Mouse (Mus musculus): Measurements from ENCODE around the gene Gm42791. TPM values are rescaled to one million over a fixed set of nuclear protein-coding genes. Genes with fewer than 3 reads are reported as not detected.

Gm42791 gene
- polyA plus RNA-seq, 1 experiment from 2014 or later, result 0.42 TPM

DNA sequence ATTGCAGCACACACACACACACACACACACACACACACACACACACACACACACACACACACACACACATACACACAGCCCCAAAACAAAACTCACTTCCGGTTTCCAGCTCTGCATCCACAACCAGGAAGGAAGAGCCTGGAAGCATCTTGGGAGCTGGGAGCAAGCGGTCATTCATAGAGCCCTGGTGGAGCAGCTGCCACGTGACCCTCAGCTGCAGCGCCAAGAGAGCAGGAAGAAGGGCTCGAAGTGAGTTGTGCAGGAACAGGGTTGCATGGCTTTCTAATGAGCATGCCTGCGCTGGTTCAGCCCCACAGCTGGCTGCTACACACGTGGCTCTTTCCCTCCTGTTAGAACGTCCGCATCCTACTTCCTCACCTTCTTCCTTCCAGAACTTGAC is 25.3 kb downstream of the Gm42791 start:
- TF ChIP-seq CTCF (IDR thresholded peaks at IDR 0.05; ENCODE audit: low read depth) (no peak), EP300 (IDR thresholded peaks at IDR 0.05; ENCODE audit: low read depth) (no peak)
- no peaks in the 10 kb centered on the region for H3K27me3 ChIP-seq (ENCODE audit: insufficient read depth, low read length)

DNA sequence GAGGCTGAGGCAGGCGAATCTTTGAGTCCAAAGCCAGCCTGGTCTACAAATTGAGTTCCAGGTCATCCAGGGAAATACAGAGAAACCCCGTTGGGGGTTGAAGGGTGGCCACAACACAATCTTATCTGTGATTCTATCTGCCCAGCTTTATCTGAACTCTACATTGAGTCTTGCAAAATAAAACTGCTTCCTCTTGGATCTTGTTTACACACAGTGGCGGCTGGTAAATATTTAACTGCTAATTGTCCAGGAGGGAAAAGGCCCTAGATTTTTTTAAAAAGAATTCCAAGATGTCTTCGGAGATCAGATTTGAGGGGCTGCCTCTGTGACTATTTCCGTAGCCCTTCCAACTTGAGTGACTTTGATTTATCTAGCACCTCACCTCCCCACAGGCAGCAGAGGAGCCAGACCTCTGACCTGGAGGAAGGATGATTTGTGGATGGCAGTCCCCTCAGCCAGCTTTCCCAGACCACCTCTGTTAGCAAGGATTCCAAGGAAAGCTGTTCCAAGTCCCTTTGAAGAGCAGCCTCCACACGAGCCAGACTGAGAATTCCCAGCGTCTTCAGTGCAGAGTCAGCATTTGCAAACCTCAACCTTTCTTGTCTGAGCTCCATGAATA is 25.9 kb downstream of the Gm42791 start:
- Histone ChIP-seq H3K27ac (ENCODE audit: low read depth) (peak overlapping the region; percentile 58; the same call in 1 of the 2 replicates), H3K4me1 (ENCODE audit: insufficient read depth) (peaks cover 46% of the 10 kb centered on the region), H3K9ac (replicated peaks) (no peak overlapping the region)

More for the DNA sequence above, 25.3 kb downstream of the Gm42791 start:
- Histone ChIP-seq H3K4me2 (ENCODE audit: low read depth, low read length) (no peak overlapping the region), H3K36me3 (replicated peaks; ENCODE audit: insufficient read depth, low read length) (no peaks in the 10 kb centered on the region), H3K9ac (replicated peaks) (no peak overlapping the region), H3K4me3 (ENCODE audit: low read depth, low read length) (no peak overlapping the region), H3K9me3 (ENCODE audit: low read length) (no peaks in the 10 kb centered on the region), H3K4me1 (ENCODE audit: insufficient read depth) (peaks cover 45% of the 10 kb centered on the region), H3K27ac (ENCODE audit: low read depth) (no peak overlapping the region)
- WGBS (ENCODE audit: insufficient replicate concordance), result 43% methylated on average over 9 of the region's 9 CpGs
- no peak for ATAC-seq
- DNase-seq, result no peak

DNA sequence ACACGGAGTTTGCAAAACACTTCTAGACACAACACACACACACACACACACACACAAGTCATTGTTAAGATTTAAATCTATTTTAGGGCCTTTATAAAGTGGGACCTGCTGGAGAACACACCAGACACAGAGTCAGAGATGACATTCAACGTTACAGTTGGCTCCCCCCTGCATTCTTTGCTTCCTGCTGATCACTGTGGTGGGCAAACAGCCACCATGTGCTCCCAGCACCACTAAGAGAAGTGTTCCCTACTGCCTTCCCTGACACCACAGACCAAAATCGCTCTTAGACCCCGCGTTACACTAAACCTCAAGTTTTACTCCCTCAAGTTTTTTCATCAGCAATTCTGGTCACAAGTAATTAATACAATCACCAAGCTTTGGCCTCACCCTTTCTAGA is 26.8 kb downstream of the Gm42791 start:
- Histone ChIP-seq H3K9me3 (ENCODE audit: low read length) (no peaks in the 10 kb centered on the region), H3K27ac (ENCODE audit: low read depth) (0 out of 2 replicates have a peak overlapping the region, but pooled peaks have one; percentile 8), H3K4me1 (ENCODE audit: insufficient read depth) (peaks cover 46% of the 10 kb centered on the region), H3K4me3 (ENCODE audit: low read depth, low read length) (no peak overlapping the region), H3K9ac (replicated peaks) (no peak overlapping the region), H3K36me3 (replicated peaks; ENCODE audit: insufficient read depth, low read length) (no peaks in the 10 kb centered on the region), H3K27me3 (ENCODE audit: insufficient read depth, low read length) (no peaks in the 10 kb centered on the region), H3K4me2 (ENCODE audit: low read depth, low read length) (no peak overlapping the region)
- DNase-seq, result no peak
- ATAC-seq, result no peak
- no peak for TF ChIP-seq CTCF (IDR thresholded peaks at IDR 0.05; ENCODE audit: low read depth)
- TF ChIP-seq EP300 (IDR thresholded peaks at IDR 0.05; ENCODE audit: low read depth), result no peak
- WGBS (ENCODE audit: insufficient replicate concordance), result 43% methylated on average over 5 of the region's 5 CpGs

More for the DNA sequence above, 25.9 kb downstream of the Gm42791 start:
- WGBS (ENCODE audit: insufficient replicate concordance), result 42% methylated on average over 7 of the region's 7 CpGs
- TF ChIP-seq EP300 (IDR thresholded peaks at IDR 0.05; ENCODE audit: low read depth) (no peak), CTCF (IDR thresholded peaks at IDR 0.05; ENCODE audit: low read depth) (no peak)
- no peaks in the 10 kb centered on the region for H3K27me3 ChIP-seq (ENCODE audit: insufficient read depth, low read length)
- no peaks in the 10 kb centered on the region for H3K36me3 ChIP-seq (replicated peaks; ENCODE audit: insufficient read depth, low read length)
- H3K4me3 ChIP-seq (ENCODE audit: low read depth, low read length), result no peak overlapping the region
- no peak overlapping the region for H3K4me2 ChIP-seq (ENCODE audit: low read depth, low read length)
- H3K9me3 ChIP-seq (ENCODE audit: low read length), result no peaks in the 10 kb centered on the region
- ATAC-seq (peak; percentile 25; the same call in 1 of the 2 replicates), DNase-seq (no peak)

DNA sequence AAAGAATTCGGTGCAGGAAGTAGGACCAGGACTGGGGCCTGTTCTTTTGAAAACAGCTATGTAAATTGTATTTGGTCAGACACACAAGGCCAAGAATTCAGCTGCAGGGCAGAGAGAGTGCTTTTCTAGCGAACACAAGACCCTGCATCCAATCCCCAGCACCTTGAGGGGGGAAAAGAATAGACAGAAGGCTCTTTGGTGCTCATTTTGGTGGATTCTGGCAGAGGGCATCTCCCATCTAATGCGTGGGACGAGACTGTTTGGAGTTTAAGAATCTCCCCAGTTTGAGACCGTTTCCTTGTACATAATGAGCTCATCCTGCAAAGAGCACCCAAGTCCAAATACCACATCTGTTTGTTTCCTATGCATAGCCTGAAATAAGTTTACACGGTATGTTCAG is 28.6 kb downstream of the Gm42791 start:
- Histone ChIP-seq H3K27me3 (ENCODE audit: insufficient read depth, low read length) (no peaks in the 10 kb centered on the region), H3K9ac (replicated peaks) (peak overlapping the region; percentile 39), H3K4me3 (ENCODE audit: low read depth, low read length) (peak overlapping the region; percentile 16; the same call in 1 of the 2 replicates), H3K9me3 (ENCODE audit: low read length) (no peaks in the 10 kb centered on the region), H3K4me1 (ENCODE audit: insufficient read depth) (peaks cover 46% of the 10 kb centered on the region), H3K27ac (ENCODE audit: low read depth) (peak overlapping the region; percentile 69), H3K4me2 (ENCODE audit: low read depth, low read length) (peak overlapping the region; percentile 58), H3K36me3 (replicated peaks; ENCODE audit: insufficient read depth, low read length) (no peaks in the 10 kb centered on the region)
- no peak for ATAC-seq
- no peak for DNase-seq
- WGBS (ENCODE audit: insufficient replicate concordance), result 50% methylated on average over 6 of the region's 6 CpGs
- TF ChIP-seq CTCF (IDR thresholded peaks at IDR 0.05; ENCODE audit: low read depth), result no peak
- TF ChIP-seq EP300 (IDR thresholded peaks at IDR 0.05; ENCODE audit: low read depth), result no peak

DNA sequence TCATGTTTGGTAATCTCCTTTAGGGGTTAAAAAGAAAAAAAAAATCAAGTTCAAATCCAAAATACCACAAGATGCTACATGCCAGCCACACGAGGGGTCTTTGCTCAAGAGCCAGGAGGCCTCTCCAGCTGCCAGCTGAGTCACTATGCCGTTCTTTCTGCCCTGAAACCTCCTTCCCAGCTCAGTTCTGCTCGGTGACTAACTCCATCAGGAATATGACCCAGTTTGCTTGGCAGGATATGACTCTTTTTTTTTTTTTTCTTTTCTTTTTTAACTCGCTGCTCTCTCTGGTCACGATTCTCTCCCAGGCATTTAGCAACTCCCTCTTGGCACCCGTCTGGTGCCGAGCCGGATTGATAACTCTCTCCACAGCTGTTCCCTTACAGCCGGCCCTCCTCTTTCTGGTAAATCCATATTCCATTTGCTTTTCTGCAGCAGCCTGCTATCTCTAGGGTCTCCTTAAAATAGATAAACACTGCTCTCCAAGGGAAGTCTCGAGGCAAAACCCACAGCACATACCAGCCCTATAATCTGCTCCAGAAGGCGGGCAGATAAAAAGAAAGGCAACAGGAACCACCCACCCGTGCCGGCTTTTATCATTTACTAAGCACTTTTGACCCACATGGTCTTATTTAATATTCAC is 29.1 kb downstream of the Gm42791 start:
- ATAC-seq (peak; percentile 84), DNase-seq (no peak)
- Histone ChIP-seq H3K36me3 (replicated peaks; ENCODE audit: insufficient read depth, low read length) (no peaks in the 10 kb centered on the region), H3K4me3 (ENCODE audit: low read depth, low read length) (peak overlapping the region; percentile 16; the same call in 1 of the 2 replicates), H3K27me3 (ENCODE audit: insufficient read depth, low read length) (no peaks in the 10 kb centered on the region), H3K9ac (replicated peaks) (peak overlapping the region; percentile 39), H3K9me3 (ENCODE audit: low read length) (no peaks in the 10 kb centered on the region), H3K4me2 (ENCODE audit: low read depth, low read length) (peak overlapping the region; percentile 58), H3K27ac (ENCODE audit: low read depth) (peak overlapping the region; percentile 69), H3K4me1 (ENCODE audit: insufficient read depth) (peaks cover 44% of the 10 kb centered on the region)
- TF ChIP-seq EP300 (IDR thresholded peaks at IDR 0.05; ENCODE audit: low read depth), result peak; percentile 87
- TF ChIP-seq CTCF (IDR thresholded peaks at IDR 0.05; ENCODE audit: low read depth), result no peak
- WGBS (ENCODE audit: insufficient replicate concordance), result 28% methylated on average over 13 of the region's 13 CpGs

DNA sequence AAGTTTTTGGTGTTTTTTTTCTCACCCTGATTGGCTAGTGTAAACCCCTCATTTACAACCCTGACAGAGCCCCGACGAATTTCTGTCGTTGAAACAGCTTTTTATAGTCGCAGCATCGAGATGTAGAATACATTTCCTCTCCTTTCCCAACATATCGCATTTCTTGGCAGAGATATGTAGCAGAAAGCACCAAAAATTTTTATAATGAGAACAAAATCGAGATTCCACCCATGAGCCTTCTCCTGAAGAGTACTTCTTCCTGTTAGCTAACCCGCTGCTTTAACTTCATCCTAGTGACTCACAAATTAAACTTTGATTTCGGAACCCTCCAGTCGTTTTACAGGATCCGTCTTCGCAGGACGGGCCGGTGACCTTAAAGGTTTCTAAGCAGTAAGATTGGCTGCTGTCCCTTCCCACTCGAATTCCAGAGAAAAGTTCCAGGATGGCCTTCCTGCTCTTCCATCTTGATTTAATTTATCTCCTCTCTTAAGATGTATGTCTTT is 29.8 kb downstream of the Gm42791 start:
- WGBS (ENCODE audit: insufficient replicate concordance), result 67% methylated on average over 15 of the region's 15 CpGs
- DNase-seq (no peak), ATAC-seq (no peak)
- H3K4me1 ChIP-seq (ENCODE audit: insufficient read depth), result peaks cover 44% of the 10 kb centered on the region
- no peaks in the 10 kb centered on the region for H3K36me3 ChIP-seq (replicated peaks; ENCODE audit: insufficient read depth, low read length)
- H3K27me3 ChIP-seq (ENCODE audit: insufficient read depth, low read length), result no peaks in the 10 kb centered on the region
- TF ChIP-seq CTCF (IDR thresholded peaks at IDR 0.05; ENCODE audit: low read depth), result no peak
- no peak for TF ChIP-seq EP300 (IDR thresholded peaks at IDR 0.05; ENCODE audit: low read depth)
- no peaks in the 10 kb centered on the region for H3K9me3 ChIP-seq (ENCODE audit: low read length)
- H3K27ac ChIP-seq (ENCODE audit: low read depth), result peak overlapping the region; percentile 69
- H3K9ac ChIP-seq (replicated peaks), result no peak overlapping the region
- 0 out of 2 replicates have a peak overlapping the region, but pooled peaks have one; percentile 58 for H3K4me2 ChIP-seq (ENCODE audit: low read depth, low read length)
- no peak overlapping the region for H3K4me3 ChIP-seq (ENCODE audit: low read depth, low read length)

Data from liver, postnatal 0 days (tissue).